Mouse (Mus musculus): ENCODE data around the gene Tmsb15l.
"Not testable (repeated sequence)": the region's sequence is repeated elsewhere in the genome, so short reads cannot be mapped to it uniquely, and the experiment has no call there.

The Tmsb15l gene

GRCm38 (mm10) chrX:136976424-136977084, at the start of gene Tmsb15l, which contains the start of gene Tmsb15b1:
Gene Tmsb15l (minus strand): TSS chrX:136976869.
Gene Tmsb15b1 (minus strand): TSS chrX:136976874.
- DNase-seq (ENCODE audit: low spot score in 2 of 2), result peak; percentile 19 to 22

DNA sequence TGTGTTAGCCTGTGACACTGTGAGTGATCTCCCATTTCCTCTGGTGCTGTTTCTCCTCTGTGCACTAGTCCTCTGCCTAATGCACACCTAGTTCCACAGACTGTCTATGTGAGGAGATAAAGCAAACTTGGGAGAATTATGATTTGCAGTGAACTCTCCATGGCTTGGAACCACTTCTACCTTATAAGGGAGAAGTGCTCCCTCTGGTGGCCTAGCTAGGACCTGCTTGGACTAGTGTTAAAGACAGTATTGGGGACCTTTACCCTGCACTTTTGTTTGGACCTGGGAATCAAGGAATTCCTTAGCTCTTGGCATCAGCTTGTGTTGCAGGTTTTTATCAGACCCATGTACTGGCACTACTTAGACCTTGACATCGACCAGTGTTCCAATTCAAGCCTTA, 42.6 kb upstream of the Tmsb15l start:
- peak; percentile 27 to 53 for DNase-seq (ENCODE audit: low spot score in 2 of 2)

DNA sequence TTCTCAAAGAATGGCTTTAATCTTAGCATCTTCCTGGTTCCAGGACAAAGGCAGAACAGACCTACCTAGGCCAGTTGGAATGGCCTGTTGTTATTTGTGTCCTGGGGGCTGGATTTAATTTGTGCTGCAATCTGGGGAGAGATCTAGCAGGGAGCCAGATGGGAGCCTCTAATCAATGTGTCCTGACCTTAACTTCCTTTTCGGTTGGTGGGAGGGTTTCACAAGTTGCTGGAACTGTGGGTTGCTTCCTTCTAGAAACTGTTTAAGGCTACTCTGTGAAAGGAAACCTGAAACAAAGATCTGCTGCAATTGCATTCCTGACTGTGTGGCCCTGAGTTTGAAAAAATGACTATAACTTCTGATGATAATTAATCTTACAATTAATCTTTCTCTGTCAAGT, 41.0 kb upstream of the Tmsb15l start:
- no peak for DNase-seq (ENCODE audit: low spot score in 2 of 2)

GRCm38 (mm10) chrX:137015099-137015709, 38.5 kb upstream of the Tmsb15l start:
- peak in 1 of 2 experiments; percentile 38 for DNase-seq (ENCODE audit: low spot score in 2 of 2)

DNA sequence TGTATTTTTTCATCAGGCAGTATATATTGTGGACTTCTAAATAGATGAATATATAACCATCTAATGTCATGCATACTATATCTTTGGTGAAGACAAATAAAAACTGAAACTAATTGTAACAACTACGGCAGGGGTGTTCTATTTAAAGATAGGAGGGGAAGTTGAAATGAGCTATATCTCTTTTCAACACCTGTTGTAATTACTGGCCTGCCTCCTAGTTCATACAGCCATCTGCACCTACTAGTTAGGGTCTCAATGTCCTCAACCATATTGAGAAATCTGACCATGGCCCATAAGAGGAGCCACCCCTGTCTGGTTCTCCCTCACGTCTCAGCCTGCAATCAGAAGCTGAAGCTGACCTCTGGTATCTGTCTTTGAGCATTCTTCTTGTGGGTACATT, 19.6 kb upstream of the Tmsb15l start:
- DNase-seq (ENCODE audit: low spot score in 2 of 2), result no peak

GRCm38 (mm10) chrX:136993641-136994040, 17.0 kb upstream of the Tmsb15l start:
- DNase-seq (ENCODE audit: low spot score in 2 of 2), result peak; percentile 19 to 20

- peak; percentile 57 to 76 for DNase-seq (ENCODE audit: low spot score in 2 of 2)
Measured at GRCm38 (mm10) chrX:136992978-136993547, 16.4 kb upstream of the Tmsb15l start, which contains the start of gene Zcchc18. Gene Zcchc18 (plus strand): TSS chrX:136993155.

- DNase-seq (ENCODE audit: low spot score in 2 of 2), result no peak
Measured at GRCm38 (mm10) chrX:136992191-136992965, 15.7 kb upstream of the Tmsb15l start.

- no peak for DNase-seq (ENCODE audit: low spot score in 2 of 2)
Measured at GRCm38 (mm10) chrX:136991274-136991673, 14.6 kb upstream of the Tmsb15l start.

GRCm38 (mm10) chrX:136986039-136986438, 9.4 kb upstream of the Tmsb15l start:
- no peak for DNase-seq (ENCODE audit: low spot score in 2 of 2)

GRCm38 (mm10) chrX:136978616-136979015, 1.9 kb upstream of the Tmsb15l start:
- no peak for DNase-seq (ENCODE audit: low spot score in 2 of 2)

DNA sequence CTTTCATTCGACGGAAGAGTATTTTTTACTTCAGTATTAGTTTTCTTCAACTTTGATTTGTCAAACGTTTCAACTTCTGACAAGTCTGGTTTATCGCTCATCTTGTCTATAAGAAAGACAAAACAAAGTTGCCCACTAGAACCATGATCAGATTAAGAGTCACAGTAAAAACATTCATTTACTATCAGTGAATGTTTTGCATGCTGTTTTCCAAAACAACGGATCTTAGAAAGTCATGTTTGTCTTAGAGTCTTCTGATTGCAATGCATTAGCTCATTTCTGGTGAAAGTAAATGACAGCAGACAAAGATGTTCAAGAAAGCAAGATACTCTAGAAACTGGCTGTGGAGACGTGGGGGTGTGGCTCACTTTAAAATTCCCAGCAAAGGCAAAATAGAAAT, 1.3 kb downstream of the Tmsb15l start, which contains the start of gene Tmsb15b2:
Gene Tmsb15b2 (minus strand): TSS at position 101 of the 400 bp plus-strand sequence.
- DNase-seq (ENCODE audit: low spot score in 2 of 2), result not testable (repeated sequence)

DNA sequence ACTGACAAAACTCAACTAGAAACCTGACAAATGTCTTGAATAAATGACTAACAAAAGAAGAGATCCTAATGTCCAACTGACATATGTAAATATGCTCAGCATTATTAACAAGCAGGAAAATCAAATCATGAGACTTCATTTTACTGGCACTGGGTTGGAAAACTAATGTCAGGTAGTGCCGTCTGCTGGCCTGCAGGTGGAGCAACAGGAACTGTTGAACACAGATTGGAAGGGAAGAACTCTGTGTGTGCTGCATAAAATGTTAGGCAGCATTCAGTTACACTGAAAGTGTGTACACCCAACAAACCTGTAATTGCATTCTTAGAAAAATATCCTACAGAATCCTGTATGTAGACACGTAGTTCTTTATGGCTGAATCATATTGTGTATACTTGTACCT, 17.0 kb downstream of the Tmsb15l start:
- no peak for DNase-seq (ENCODE audit: low spot score in 2 of 2)

DNA sequence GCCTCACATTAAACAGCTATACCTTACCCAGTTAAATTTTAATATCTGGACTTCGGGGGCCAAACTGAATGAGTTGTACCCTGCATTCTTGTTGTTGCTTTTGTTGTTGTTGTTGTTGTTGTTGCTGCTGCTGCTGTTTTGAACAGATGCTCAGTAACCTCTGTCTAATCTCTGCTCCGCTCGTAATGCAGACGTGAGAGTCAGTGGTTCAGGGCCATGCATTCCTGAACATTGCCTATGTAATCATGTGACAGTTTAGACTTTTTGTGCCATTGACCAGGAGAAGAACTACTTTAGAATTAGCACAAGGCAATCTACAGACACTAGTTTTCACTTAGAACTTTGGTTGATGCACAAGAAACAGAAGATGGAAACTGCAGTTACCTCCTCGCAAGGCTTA, 18.4 kb downstream of the Tmsb15l start:
- not testable (repeated sequence) for DNase-seq (ENCODE audit: low spot score in 2 of 2)

GRCm38 (mm10) chrX:136957583-136958279, 18.9 kb downstream of the Tmsb15l start:
- peak; percentile 22 to 79 for DNase-seq (ENCODE audit: low spot score in 2 of 2)

DNA sequence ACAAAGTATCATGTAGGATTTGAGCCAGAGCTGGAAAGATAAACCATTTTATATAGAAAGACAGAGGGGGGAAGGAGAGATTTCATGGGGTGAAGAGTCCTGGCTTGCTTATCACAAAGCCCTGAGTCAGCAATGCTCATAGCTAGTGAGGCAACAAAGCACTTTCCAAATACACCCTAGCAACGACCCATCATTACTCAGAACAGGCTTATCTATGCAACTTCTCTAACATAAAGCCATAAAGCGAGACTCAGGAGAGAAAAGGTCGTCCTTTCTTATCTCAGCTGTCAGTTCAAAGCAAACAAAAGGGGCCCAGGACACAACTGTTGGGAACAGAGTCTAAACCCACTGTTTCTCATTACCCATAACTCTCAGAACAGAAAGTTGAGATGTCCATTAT, 38.7 kb downstream of the Tmsb15l start:
- no peak for DNase-seq (ENCODE audit: low spot score in 2 of 2)

DNA sequence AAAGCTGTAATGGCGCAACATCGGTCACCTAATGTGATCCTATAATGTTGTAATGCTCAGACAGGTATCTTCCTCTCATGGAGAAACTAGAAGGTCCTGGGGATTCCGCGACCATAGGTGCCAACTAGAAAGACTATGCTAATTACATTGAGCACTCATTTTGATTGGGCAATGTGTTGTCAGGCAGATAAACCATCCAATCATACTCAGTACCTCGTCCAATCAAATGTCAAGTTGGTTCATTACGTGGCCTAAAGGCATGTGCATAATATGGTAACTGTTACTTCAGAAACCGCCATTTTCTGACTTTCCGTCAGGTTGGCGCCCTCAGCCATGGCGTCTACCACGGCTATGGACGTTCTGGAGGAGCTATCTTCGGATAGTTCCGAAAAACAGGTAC, 49.6 kb downstream of the Tmsb15l start, which contains the start of gene H2bfm:
Gene H2bfm (plus strand): TSS at position 295 of the 400 bp plus-strand sequence.
- no peak for DNase-seq (ENCODE audit: low spot score in 2 of 2)

- DNase-seq (ENCODE audit: low spot score in 2 of 2), result no peak
Measured at GRCm38 (mm10) chrX:136925863-136926262, 50.8 kb downstream of the Tmsb15l start.
